Mouse (Mus musculus) layer of hippocampus, adult 11-12 months (tissue): ENCODE measurements at regions not wholly inside any gene's neighbourhood (a gene's known extent, or its start where the extent isn't known, plus 50 kb on each side); places are given as distances from the start of the nearest gene placed in this dataset.

Experiments used
- DNase-seq: peaks from one replicate; pipeline ENCODE4 v3.0.0; 2022; ENCODE audit warnings: low spot score

- no peak for DNase-seq
Measured at GRCm38 (mm10) chr4:31824518-31825437, 139.1 kb upstream of the Map3k7 start.

- DNase-seq: no peak
Measured at GRCm38 (mm10) chr4:31825438-31825830, 138.5 kb upstream of the Map3k7 start.

GRCm38 (mm10) chr4:31826661-31827060, 137.2 kb upstream of the Map3k7 start:
- no peak for DNase-seq

GRCm38 (mm10) chr4:31827266-31827665, 136.6 kb upstream of the Map3k7 start:
- DNase-seq: no peak

- DNase-seq: no peak
Measured at GRCm38 (mm10) chr4:31830241-31830640, 133.7 kb upstream of the Map3k7 start.

GRCm38 (mm10) chr4:31831469-31831868, 132.4 kb upstream of the Map3k7 start:
- DNase-seq: no peak

- no peak for DNase-seq
Measured at GRCm38 (mm10) chr4:31833828-31834227, 130.1 kb upstream of the Map3k7 start.

- DNase-seq: no peak
Measured at GRCm38 (mm10) chr4:31835051-31835450, 128.8 kb upstream of the Map3k7 start.

- DNase-seq: no peak
Measured at GRCm38 (mm10) chr4:31838592-31838991, 125.3 kb upstream of the Map3k7 start.

GRCm38 (mm10) chr4:31849763-31850162, 114.1 kb upstream of the Map3k7 start:
- DNase-seq: no peak

GRCm38 (mm10) chr4:31851006-31851405, 112.9 kb upstream of the Map3k7 start:
- DNase-seq: peak; percentile 8

- no peak for DNase-seq
Measured at GRCm38 (mm10) chr4:31853851-31854250, 110.0 kb upstream of the Map3k7 start.

GRCm38 (mm10) chr4:31860389-31860788, 103.5 kb upstream of the Map3k7 start:
- no peak for DNase-seq

- DNase-seq: no peak
Measured at GRCm38 (mm10) chr4:31861172-31861571, 102.7 kb upstream of the Map3k7 start.

GRCm38 (mm10) chr4:31872985-31873983, 90.6 kb upstream of the Map3k7 start:
- DNase-seq: no peak

GRCm38 (mm10) chr4:31877389-31877788, 86.5 kb upstream of the Map3k7 start:
- DNase-seq: no peak

GRCm38 (mm10) chr4:31878493-31879191, 85.3 kb upstream of the Map3k7 start:
- DNase-seq: no peak

- no peak for DNase-seq
Measured at GRCm38 (mm10) chr4:31879192-31879585, 84.7 kb upstream of the Map3k7 start.

GRCm38 (mm10) chr4:31880213-31880612, 83.7 kb upstream of the Map3k7 start:
- no peak for DNase-seq

GRCm38 (mm10) chr4:31889673-31890072, 74.2 kb upstream of the Map3k7 start:
- no peak for DNase-seq

GRCm38 (mm10) chr4:31909086-31909673, 54.7 kb upstream of the Map3k7 start:
- DNase-seq: no peak
